Mouse (Mus musculus): Measurements from ENCODE around the gene Slc48a1. TPM values are rescaled to one million over a fixed set of nuclear protein-coding genes. Genes with fewer than 3 reads are reported as not detected.

Gene Slc48a1
- polyA plus RNA-seq (2012; rRNA removed), result 14.2 and 17.0 TPM in 2 replicates

GRCm38 (mm10) chr15:97778311-97779098 lies at the start of gene Slc48a1:
TSS of gene Slc48a1 (plus strand) at chr15:97778520.

GRCm38 (mm10) chr15:97731111-97731510 lies 47.2 kb upstream of the Slc48a1 start, which contains the start of gene Endou:
TSS of gene Endou (minus strand) at chr15:97731339.

GRCm38 (mm10) chr15:97767280-97768186 lies 10.8 kb upstream of the Slc48a1 start, which contains the start of gene Rapgef3:
TSS of gene Rapgef3 (minus strand) at chr15:97767972.

Other genes with a start within 250 kb of the Slc48a1 start
- 29.9 and 39.0 TPM in 2 replicates for gene Rpap3, start 72.7 kb upstream of the Slc48a1 start, polyA plus RNA-seq (2012; rRNA removed)
- 0.06 and 0.24 TPM in 2 replicates for gene Endou, start 47.2 kb upstream of the Slc48a1 start, polyA plus RNA-seq (2012; rRNA removed)
- 7.7 and 16.0 TPM in 2 replicates for gene Rapgef3, start 10.5 kb upstream of the Slc48a1 start, polyA plus RNA-seq (2012; rRNA removed)
- 43.0 and 53.8 TPM in 2 replicates for gene Hdac7, start 66.0 kb downstream of the Slc48a1 start, polyA plus RNA-seq (2012; rRNA removed)
- gene Vdr, start 132.1 kb downstream of the Slc48a1 start, polyA plus RNA-seq (2012; rRNA removed), result 0.30 and 0.46 TPM in 2 replicates
- gene Tmem106c, start 185.7 kb downstream of the Slc48a1 start, polyA plus RNA-seq (2012; rRNA removed), result 29.1 and 40.5 TPM in 2 replicates
- gene Col2a1, start 226.2 kb downstream of the Slc48a1 start, polyA plus RNA-seq (2012; rRNA removed), result 220 and 226 TPM in 2 replicates